Mouse (Mus musculus) midbrain, embryonic 14.5 days (tissue): ENCODE measurements at regions not wholly inside any gene's neighbourhood (a gene's known extent, or its start where the extent isn't known, plus 50 kb on each side); places are given as distances from the start of the nearest gene placed in this dataset.
"Not testable (repeated sequence)": the region's sequence is repeated elsewhere in the genome, so short reads cannot be mapped to it uniquely, and the experiment has no call there.

ENCODE experiments used
- ATAC-seq: fragments of 200-750 bp; cut with Nextera tagmentation; 2 replicates; pipeline ENCODE4 v1.8.0; 2017; ENCODE audit warnings: moderate number of reproducible peaks, moderate library complexity; ENCODE audit not compliant: low FRiP score, low TSS enrichment
- DNase-seq: peaks from one replicate; pipeline ENCODE4 v3.0.0-alpha.2; 2015
- H3K27ac ChIP-seq: fragments of 300-500 bp; sonication (generic); replicated peaks from 2 replicates; pipeline ENCODE4 v1.5.1; 2014; ENCODE audit warnings: mild to moderate bottlenecking, low read depth, low read length, moderate library complexity
- H3K27me3 ChIP-seq: fragments of 300-500 bp; sonication (generic); 2 replicates; pipeline ENCODE4 v1.6.1; 2014; ENCODE audit warnings: low read length, control low read depth, mixed read lengths; ENCODE audit not compliant: control insufficient read depth, insufficient read depth
- H3K36me3 ChIP-seq: fragments of 300-500 bp; sonication (generic); 2 replicates; pipeline ENCODE4 v1.6.1; 2014; ENCODE audit warnings: low read length, control low read depth; ENCODE audit not compliant: control insufficient read depth, insufficient read depth
- H3K4me1 ChIP-seq: fragments of 300-500 bp; sonication (generic); 2 replicates; pipeline ENCODE4 v1.6.1; 2014; ENCODE audit warnings: mild to moderate bottlenecking, antibody characterized with exemption, low read length, control low read depth; ENCODE audit not compliant: control insufficient read depth, insufficient read depth
- H3K4me2 ChIP-seq: fragments of 300-500 bp; sonication (generic); 2 replicates; pipeline ENCODE4 v1.6.1; 2014; ENCODE audit warnings: mild to moderate bottlenecking, low read length, moderate library complexity
- H3K4me3 ChIP-seq: fragments of 300-500 bp; sonication (generic); replicated peaks from 2 replicates; pipeline ENCODE4 v1.5.1; 2014; ENCODE audit warnings: low read depth, low read length
- H3K9ac ChIP-seq: fragments of 300-500 bp; sonication (generic); replicated peaks from 2 replicates; pipeline ENCODE4 v1.6.1; 2014; ENCODE audit warnings: mild to moderate bottlenecking, low read length, moderate library complexity
- H3K9me3 ChIP-seq: fragments of 300-500 bp; sonication (generic); 2 replicates; pipeline ENCODE4 v1.6.1; 2016; ENCODE audit warnings: low read length, control low read depth, mixed read lengths; ENCODE audit not compliant: control insufficient read depth
- WGBS: fragments of 180-500 bp; shearing (Covaris S2); extraction: QIAGEN DNeasy Blood & Tissue Kit; methylation state at CpG from one replicate; pipeline ENCODE4 v1.1.7; 2014; 5-methylcytosine and 5-hydroxymethylcytosine counted together

GRCm38 (mm10) chr10:15697050-15697449, 979.0 kb upstream of the Gje1 start:
- WGBS, result 81% methylated on average over 1 of the region's 1 CpGs
- no peak for DNase-seq
- H3K9ac ChIP-seq, result no peak overlapping the region
- no peak overlapping the region for H3K4me3 ChIP-seq
- no peak overlapping the region for H3K4me2 ChIP-seq
- no peaks in the 10 kb centered on the region for H3K27me3 ChIP-seq
- no peaks in the 10 kb centered on the region for H3K36me3 ChIP-seq
- no peak overlapping the region for H3K27ac ChIP-seq
- ATAC-seq, result no peak
- H3K4me1 ChIP-seq, result no peaks in the 10 kb centered on the region
- no peaks in the 10 kb centered on the region for H3K9me3 ChIP-seq

DNA sequence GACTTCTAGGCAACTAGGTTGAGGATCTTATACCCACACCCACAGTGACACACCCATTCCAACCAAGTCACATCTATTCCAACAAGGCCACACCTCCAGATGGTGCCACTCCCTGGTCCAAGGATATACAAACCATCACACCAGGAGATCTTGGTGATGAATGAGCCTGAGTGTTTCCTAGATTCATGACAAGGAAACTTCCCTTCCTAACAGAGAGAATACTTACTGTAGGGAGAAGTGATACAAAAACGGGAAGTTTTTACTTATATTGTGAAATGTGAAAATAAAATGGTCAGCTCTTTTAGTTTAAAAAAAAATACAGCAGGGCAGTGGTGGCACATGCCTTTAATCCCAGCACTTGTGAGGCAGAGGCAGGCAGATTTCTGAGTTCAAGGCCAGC, 953.6 kb upstream of the Gje1 start:
- not testable (repeated sequence) for H3K27ac ChIP-seq, H3K9ac ChIP-seq, H3K9me3 ChIP-seq, H3K27me3 ChIP-seq, H3K4me3 ChIP-seq, H3K4me1 ChIP-seq, ATAC-seq, H3K36me3 ChIP-seq, DNase-seq, H3K4me2 ChIP-seq
- WGBS, result 100% methylated on average over 1 of the region's 1 CpGs
